Mouse (Mus musculus): ENCODE results near the gene Brca2. TPM values are rescaled to one million over a fixed set of nuclear protein-coding genes. Genes with fewer than 3 reads are reported as not detected.

The Brca2 gene
- polyA plus RNA-seq, 1 experiment from 2014 or later, result 21.6 TPM

DNA sequence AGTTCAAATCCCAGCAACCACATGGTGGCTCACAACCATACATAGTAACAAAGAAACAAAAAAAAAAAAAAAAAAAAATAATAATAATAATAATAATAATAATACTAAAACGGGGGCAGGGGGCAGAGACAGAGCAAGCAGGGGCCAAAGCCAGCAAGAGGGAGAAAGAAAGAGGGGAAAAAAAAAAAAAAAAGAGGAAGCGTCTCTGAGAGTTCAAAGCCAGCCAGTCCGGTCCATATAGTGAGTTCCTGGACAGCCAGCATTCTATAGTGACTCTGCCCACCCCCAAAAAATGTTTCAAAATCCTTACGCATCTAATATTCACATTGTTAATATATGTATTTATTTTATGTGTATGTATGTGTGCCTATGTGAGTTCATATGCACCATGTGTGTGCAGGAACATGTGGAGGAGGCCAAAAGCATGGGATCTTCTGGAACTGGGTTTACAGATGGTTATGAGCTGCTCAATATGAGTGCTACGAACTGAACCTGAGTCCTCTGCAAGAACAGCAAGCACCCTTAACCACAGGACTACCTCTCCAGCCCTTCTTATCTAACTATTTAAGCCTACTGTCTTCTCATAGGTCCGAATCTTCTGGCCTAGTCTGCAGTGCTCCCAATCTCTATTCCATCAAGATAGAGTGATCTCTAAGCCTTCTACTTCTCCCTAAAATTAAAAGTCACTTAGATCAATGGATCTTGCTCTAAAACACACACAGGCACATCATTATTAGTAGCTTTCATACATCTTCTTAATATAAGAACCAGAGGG, 11.8 kb upstream of the Brca2 start:
- no peaks in the 10 kb centered on the region for H3K27me3 ChIP-seq (ENCODE audit: control insufficient read depth, insufficient read depth, low read length)
- ATAC-seq (replicated peaks; ENCODE audit: insufficient number of reproducible peaks, low FRiP score, low TSS enrichment), result no peak
- no peak overlapping the region for H3K4me3 ChIP-seq (ENCODE audit: low read depth, low read length)
- no peaks in the 10 kb centered on the region for H3K9me3 ChIP-seq (replicated peaks; ENCODE audit: control insufficient read depth, low read length)
- H3K36me3 ChIP-seq (ENCODE audit: control insufficient read depth, insufficient read depth, low read length), result no peaks in the 10 kb centered on the region
- H3K27ac ChIP-seq (ENCODE audit: low read depth, low read length), result no peak overlapping the region
- no peak overlapping the region for H3K9ac ChIP-seq (ENCODE audit: low read depth, low read length)
- H3K4me2 ChIP-seq, result no peak overlapping the region
- WGBS (ENCODE audit: insufficient replicate concordance), result 76% methylated on average over 6 of the region's 6 CpGs
- no peaks in the 10 kb centered on the region for H3K4me1 ChIP-seq (ENCODE audit: control insufficient read depth, insufficient read depth, low read length)

DNA sequence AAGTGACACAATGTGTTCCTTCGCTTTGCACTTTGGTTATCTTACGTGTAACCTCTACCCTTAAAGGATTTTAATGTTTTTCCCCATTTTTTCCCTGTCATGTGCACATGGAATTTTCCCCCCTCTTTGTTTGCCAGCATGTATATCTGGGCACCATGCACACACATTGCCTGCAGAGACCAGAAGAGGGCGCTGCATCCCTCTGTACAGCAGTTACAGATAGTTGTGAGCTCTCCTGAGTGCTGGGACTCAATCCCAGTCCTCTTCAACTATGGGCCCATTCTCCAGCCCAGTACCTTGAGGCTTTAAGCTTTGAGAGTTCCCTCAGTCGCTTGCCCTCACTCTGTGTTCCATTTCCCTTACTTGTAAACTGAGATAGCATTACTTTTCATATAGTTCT, 9.2 kb upstream of the Brca2 start:
- no peak overlapping the region for H3K4me2 ChIP-seq
- H3K27ac ChIP-seq (ENCODE audit: low read depth, low read length), result no peak overlapping the region
- no peak for ATAC-seq (replicated peaks; ENCODE audit: insufficient number of reproducible peaks, low FRiP score, low TSS enrichment)
- H3K4me3 ChIP-seq (ENCODE audit: low read depth, low read length), result no peak overlapping the region
- no peaks in the 10 kb centered on the region for H3K9me3 ChIP-seq (replicated peaks; ENCODE audit: control insufficient read depth, low read length)
- no peaks in the 10 kb centered on the region for H3K4me1 ChIP-seq (ENCODE audit: control insufficient read depth, insufficient read depth, low read length)
- no peaks in the 10 kb centered on the region for H3K36me3 ChIP-seq (ENCODE audit: control insufficient read depth, insufficient read depth, low read length)
- H3K9ac ChIP-seq (ENCODE audit: low read depth, low read length), result no peak overlapping the region
- WGBS (ENCODE audit: insufficient replicate concordance), result 76% methylated on average over 4 of the region's 4 CpGs
- no peaks in the 10 kb centered on the region for H3K27me3 ChIP-seq (ENCODE audit: control insufficient read depth, insufficient read depth, low read length)

DNA sequence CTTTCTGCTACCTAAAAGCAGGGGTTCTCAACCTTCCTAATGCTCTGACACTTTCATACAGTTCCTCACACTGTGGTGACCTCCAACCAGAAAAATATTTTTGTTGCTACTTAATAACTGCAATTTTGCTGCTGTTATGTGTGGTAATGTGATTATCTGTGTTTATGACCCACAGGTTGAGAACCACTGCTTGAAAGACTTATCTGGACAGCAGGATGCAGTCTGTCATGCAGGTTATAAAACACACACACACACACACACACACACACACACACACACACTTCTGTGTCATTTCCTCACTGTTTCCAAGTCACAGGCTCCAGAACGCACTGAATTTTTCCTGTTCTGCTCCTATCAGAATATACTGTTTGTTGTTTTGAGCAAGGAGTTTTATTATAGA, 8.4 kb upstream of the Brca2 start:
- Histone ChIP-seq H3K4me1 (ENCODE audit: control insufficient read depth, insufficient read depth, low read length) (no peaks in the 10 kb centered on the region), H3K4me3 (ENCODE audit: low read depth, low read length) (no peak overlapping the region), H3K9ac (ENCODE audit: low read depth, low read length) (no peak overlapping the region), H3K4me2 (no peak overlapping the region), H3K36me3 (ENCODE audit: control insufficient read depth, insufficient read depth, low read length) (no peaks in the 10 kb centered on the region), H3K9me3 (replicated peaks; ENCODE audit: control insufficient read depth, low read length) (no peaks in the 10 kb centered on the region), H3K27ac (ENCODE audit: low read depth, low read length) (no peak overlapping the region), H3K27me3 (ENCODE audit: control insufficient read depth, insufficient read depth, low read length) (no peaks in the 10 kb centered on the region)
- no peak for ATAC-seq (replicated peaks; ENCODE audit: insufficient number of reproducible peaks, low FRiP score, low TSS enrichment)
- WGBS (ENCODE audit: insufficient replicate concordance), result 79% methylated on average over 1 of the region's 1 CpGs

DNA sequence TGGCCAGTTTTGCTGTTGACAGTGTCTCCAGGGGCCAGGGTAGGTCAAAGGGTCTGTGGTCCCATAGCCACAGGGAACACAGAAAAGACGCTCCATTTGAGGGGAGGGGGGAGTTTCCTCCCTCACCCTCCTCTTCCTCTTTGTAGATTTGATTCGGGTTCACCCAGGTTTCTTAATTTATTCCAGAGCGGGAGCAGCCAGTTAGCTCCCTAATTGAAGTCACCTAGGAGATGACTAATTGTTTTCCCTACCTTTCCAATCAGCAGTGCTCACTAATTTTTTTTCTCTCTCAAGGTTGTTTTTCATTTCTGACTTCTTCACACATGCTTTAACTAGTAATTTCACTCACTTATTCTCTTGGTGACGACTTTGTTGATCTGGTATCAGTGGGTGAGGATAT, 4.4 kb upstream of the Brca2 start, which contains the start of gene Zar1l:
Gene Zar1l, minus strand, starts transcription at position 101 of the 400 bp plus-strand sequence.
- no peak within 1 kb of the TSS for H3K4me2 ChIP-seq
- H3K9me3 ChIP-seq (replicated peaks; ENCODE audit: control insufficient read depth, low read length), result no peaks in the 10 kb centered on the region
- H3K4me3 ChIP-seq (ENCODE audit: low read depth, low read length), result no peak within 1 kb of the TSS
- H3K4me1 ChIP-seq (ENCODE audit: control insufficient read depth, insufficient read depth, low read length), result no peaks in the 10 kb centered on the region; the same call in 1 of the 2 replicates
- 49% methylated on average over 4 of the region's 4 CpGs for WGBS (ENCODE audit: insufficient replicate concordance)
- H3K27me3 ChIP-seq (ENCODE audit: control insufficient read depth, insufficient read depth, low read length), result no peaks in the 10 kb centered on the region
- no peak for ATAC-seq (replicated peaks; ENCODE audit: insufficient number of reproducible peaks, low FRiP score, low TSS enrichment)
- H3K9ac ChIP-seq (ENCODE audit: low read depth, low read length), result no peak within 1 kb of the TSS
- no peak within 1 kb of the TSS for H3K27ac ChIP-seq (ENCODE audit: low read depth, low read length)
- H3K36me3 ChIP-seq (ENCODE audit: control insufficient read depth, insufficient read depth, low read length), result no peaks in the 10 kb centered on the region

DNA sequence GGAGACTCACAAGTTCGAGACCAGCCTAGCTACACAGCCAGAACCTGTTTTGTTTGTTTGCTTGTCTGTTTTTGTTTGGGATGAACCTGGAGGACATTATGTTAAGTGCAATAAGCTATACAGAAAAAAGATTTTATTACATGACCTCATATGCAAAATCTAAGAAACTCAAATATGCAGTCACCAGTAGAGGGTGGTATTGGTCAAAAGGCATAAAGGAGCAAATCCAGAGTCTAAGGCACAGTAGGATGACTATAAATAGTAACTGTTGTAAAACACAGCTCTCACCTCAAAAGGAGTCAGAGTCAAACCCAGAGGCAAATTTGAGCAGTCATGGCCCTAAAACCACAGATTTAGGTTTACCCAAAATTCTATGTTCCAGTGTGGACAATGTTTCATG, 2.9 kb upstream of the Brca2 start:
- Histone ChIP-seq H3K4me2 (no peak overlapping the region), H3K27me3 (ENCODE audit: control insufficient read depth, insufficient read depth, low read length) (no peaks in the 10 kb centered on the region), H3K9ac (ENCODE audit: low read depth, low read length) (no peak overlapping the region), H3K27ac (ENCODE audit: low read depth, low read length) (no peak overlapping the region), H3K4me1 (ENCODE audit: control insufficient read depth, insufficient read depth, low read length) (peaks cover 6% of the 10 kb centered on the region), H3K36me3 (ENCODE audit: control insufficient read depth, insufficient read depth, low read length) (no peaks in the 10 kb centered on the region), H3K9me3 (replicated peaks; ENCODE audit: control insufficient read depth, low read length) (no peaks in the 10 kb centered on the region), H3K4me3 (ENCODE audit: low read depth, low read length) (no peak overlapping the region)
- 85% methylated on average over 1 of the region's 1 CpGs for WGBS (ENCODE audit: insufficient replicate concordance)
- no peak for ATAC-seq (replicated peaks; ENCODE audit: insufficient number of reproducible peaks, low FRiP score, low TSS enrichment)

DNA sequence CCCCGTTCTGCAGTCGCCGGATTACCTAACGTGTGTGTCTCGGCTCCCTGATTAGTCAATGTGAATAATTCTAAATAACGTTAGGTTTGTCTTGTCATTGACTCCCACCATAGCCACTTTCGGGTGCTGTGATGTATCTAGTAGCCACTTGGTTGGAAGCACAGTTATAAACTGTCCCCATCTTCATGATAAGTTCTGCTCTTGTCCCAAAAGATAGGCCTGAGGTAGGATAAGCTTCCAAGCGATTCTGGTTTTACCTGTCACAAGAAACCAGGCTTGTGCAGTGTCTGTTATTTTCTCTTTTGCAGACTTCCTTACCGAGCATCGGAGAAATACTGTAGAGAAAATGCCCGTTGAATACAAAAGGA, 421 bp downstream of the Brca2 start:
- H3K27me3 ChIP-seq (ENCODE audit: control insufficient read depth, insufficient read depth, low read length), result no peaks in the 10 kb centered on the region
- no peaks in the 10 kb centered on the region for H3K36me3 ChIP-seq (ENCODE audit: control insufficient read depth, insufficient read depth, low read length)
- H3K9me3 ChIP-seq (replicated peaks; ENCODE audit: control insufficient read depth, low read length), result no peaks in the 10 kb centered on the region
- H3K4me3 ChIP-seq (ENCODE audit: low read depth, low read length), result peak overlapping the region; percentile 81
- H3K27ac ChIP-seq (ENCODE audit: low read depth, low read length), result peak overlapping the region; percentile 74
- H3K9ac ChIP-seq (ENCODE audit: low read depth, low read length), result peak overlapping the region; percentile 91
- ATAC-seq (replicated peaks; ENCODE audit: insufficient number of reproducible peaks, low FRiP score, low TSS enrichment), result peak; percentile 27; the same call in 1 of the 2 replicates
- WGBS (ENCODE audit: insufficient replicate concordance), result 12% methylated on average over 11 of the region's 11 CpGs
- H3K4me2 ChIP-seq, result peak overlapping the region; percentile 80
- H3K4me1 ChIP-seq (ENCODE audit: control insufficient read depth, insufficient read depth, low read length), result peaks cover 6% of the 10 kb centered on the region

DNA sequence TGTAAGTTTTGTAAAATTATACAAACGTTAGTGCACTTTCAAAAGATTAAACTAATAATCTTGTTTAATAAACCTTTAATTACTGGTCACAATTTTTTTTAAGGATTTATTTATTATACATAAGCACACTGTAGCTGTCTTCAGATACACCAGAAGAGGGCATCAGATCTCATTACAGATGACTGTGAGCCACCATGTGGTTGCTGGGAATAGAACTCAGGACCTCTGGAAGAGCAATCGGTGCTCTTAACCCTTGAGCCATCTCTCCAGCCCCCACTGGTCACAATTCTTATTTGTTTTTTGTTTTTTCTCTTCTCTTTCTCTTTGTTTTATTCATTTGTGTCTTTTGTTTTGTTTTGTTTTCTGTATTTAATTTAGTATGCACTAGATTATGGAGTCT, 2.8 kb downstream of the Brca2 start:
- Histone ChIP-seq H3K27me3 (ENCODE audit: control insufficient read depth, insufficient read depth, low read length) (no peaks in the 10 kb centered on the region), H3K9me3 (replicated peaks; ENCODE audit: control insufficient read depth, low read length) (no peaks in the 10 kb centered on the region), H3K27ac (ENCODE audit: low read depth, low read length) (no peak overlapping the region), H3K4me3 (ENCODE audit: low read depth, low read length) (no peak overlapping the region), H3K36me3 (ENCODE audit: control insufficient read depth, insufficient read depth, low read length) (0 out of 2 replicates have a peak, but pooled peaks cover under 1% of the 10 kb centered on the region), H3K4me2 (no peak overlapping the region), H3K4me1 (ENCODE audit: control insufficient read depth, insufficient read depth, low read length) (peaks cover 6% of the 10 kb centered on the region), H3K9ac (ENCODE audit: low read depth, low read length) (no peak overlapping the region)
- 82% methylated on average over 2 of the region's 2 CpGs for WGBS (ENCODE audit: insufficient replicate concordance)
- ATAC-seq (replicated peaks; ENCODE audit: insufficient number of reproducible peaks, low FRiP score, low TSS enrichment), result no peak

DNA sequence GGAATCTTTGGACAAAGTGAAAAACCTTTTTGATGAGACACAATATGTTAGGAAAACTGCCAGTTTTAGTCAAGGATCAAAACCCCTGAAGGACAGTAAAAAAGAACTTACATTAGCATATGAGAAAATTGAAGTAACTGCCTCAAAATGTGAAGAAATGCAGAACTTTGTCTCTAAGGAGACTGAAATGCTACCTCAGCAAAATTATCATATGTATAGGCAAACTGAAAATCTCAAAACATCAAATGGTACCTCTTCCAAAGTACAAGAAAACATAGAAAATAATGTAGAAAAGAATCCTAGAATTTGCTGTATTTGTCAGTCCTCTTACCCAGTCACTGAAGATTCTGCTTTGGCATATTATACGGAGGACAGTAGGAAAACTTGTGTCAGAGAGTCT, 18.9 kb downstream of the Brca2 start:
- WGBS (ENCODE audit: insufficient replicate concordance), result 94% methylated on average over 1 of the region's 1 CpGs
- no peak overlapping the region for H3K9ac ChIP-seq (ENCODE audit: low read depth, low read length)

DNA sequence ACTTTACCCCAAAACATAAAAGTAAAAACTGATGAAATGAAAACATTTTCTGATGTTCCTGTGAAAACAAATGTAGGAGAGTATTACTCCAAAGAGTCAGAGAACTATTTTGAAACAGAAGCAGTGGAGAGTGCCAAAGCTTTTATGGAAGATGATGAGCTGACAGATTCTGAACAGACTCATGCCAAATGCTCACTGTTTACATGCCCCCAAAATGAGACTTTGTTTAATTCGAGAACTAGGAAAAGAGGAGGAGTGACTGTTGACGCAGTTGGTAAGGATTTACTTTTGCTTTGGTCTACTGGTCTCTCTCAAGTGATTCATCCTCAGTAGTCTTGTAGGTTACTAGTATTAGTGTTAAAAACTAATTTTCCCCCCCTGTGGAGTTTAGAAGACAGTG, 20.8 kb downstream of the Brca2 start:
- H3K9ac ChIP-seq (ENCODE audit: low read depth, low read length), result no peak overlapping the region
- H3K4me1 ChIP-seq (ENCODE audit: control insufficient read depth, insufficient read depth, low read length), result no peaks in the 10 kb centered on the region
- H3K27me3 ChIP-seq (ENCODE audit: control insufficient read depth, insufficient read depth, low read length), result no peaks in the 10 kb centered on the region
- ATAC-seq (replicated peaks; ENCODE audit: insufficient number of reproducible peaks, low FRiP score, low TSS enrichment), result no peak
- no peak overlapping the region for H3K4me3 ChIP-seq (ENCODE audit: low read depth, low read length)
- peaks cover 9% of the 10 kb centered on the region for H3K36me3 ChIP-seq (ENCODE audit: control insufficient read depth, insufficient read depth, low read length)
- no peak overlapping the region for H3K27ac ChIP-seq (ENCODE audit: low read depth, low read length)
- no peak overlapping the region for H3K4me2 ChIP-seq
- no peaks in the 10 kb centered on the region for H3K9me3 ChIP-seq (replicated peaks; ENCODE audit: control insufficient read depth, low read length)
- 90% methylated on average over 2 of the region's 2 CpGs for WGBS (ENCODE audit: insufficient replicate concordance)

More for the DNA sequence above, 18.9 kb downstream of the Brca2 start:
- H3K36me3 ChIP-seq (ENCODE audit: control insufficient read depth, insufficient read depth, low read length), result peaks cover 9% of the 10 kb centered on the region
- no peak overlapping the region for H3K27ac ChIP-seq (ENCODE audit: low read depth, low read length)
- H3K4me1 ChIP-seq (ENCODE audit: control insufficient read depth, insufficient read depth, low read length), result no peaks in the 10 kb centered on the region
- no peaks in the 10 kb centered on the region for H3K27me3 ChIP-seq (ENCODE audit: control insufficient read depth, insufficient read depth, low read length)
- no peak overlapping the region for H3K4me2 ChIP-seq
- ATAC-seq (replicated peaks; ENCODE audit: insufficient number of reproducible peaks, low FRiP score, low TSS enrichment), result no peak
- H3K9me3 ChIP-seq (replicated peaks; ENCODE audit: control insufficient read depth, low read length), result no peaks in the 10 kb centered on the region
- no peak overlapping the region for H3K4me3 ChIP-seq (ENCODE audit: low read depth, low read length)

Data from heart, embryonic 11.5 days (tissue).